Mouse (Mus musculus): ENCODE measurements at regions not wholly inside any gene's neighbourhood (a gene's known extent, or its start where the extent isn't known, plus 50 kb on each side); places are given as distances from the start of the nearest gene placed in this dataset.

DNA sequence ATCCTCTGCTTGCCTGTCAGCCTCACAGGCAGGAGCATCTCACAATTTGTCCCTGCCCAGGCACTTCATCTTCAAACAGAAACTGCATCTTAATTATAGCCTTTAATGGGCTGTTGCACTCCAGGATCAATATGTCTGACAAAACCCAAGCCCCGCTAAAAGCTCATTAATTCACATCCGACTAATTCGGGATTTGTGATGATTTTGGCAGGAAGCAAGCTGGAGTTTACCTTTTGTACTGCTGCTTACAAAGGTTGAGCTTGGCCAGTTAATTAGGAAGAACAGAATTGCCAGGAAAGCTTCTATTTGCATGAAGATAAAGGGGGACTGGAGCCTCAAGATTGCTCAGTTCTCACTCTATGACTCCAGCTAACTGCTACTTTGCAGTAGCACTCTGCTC is 596.6 kb upstream of the Sptlc3 start:
- Histone ChIP-seq H3K27me3 (ENCODE audit: control insufficient read depth, insufficient read depth, low read depth, low read length) (no peaks in the 10 kb centered on the region), H3K4me3 (ENCODE audit: low read length) (no peak overlapping the region), H3K27ac (ENCODE audit: low read length) (no peak overlapping the region), H3K9ac (ENCODE audit: low read length) (no peak overlapping the region), H3K36me3 (ENCODE audit: control insufficient read depth, insufficient read depth, low read length) (no peaks in the 10 kb centered on the region), H3K9me3 (ENCODE audit: control insufficient read depth, low read length) (no peaks in the 10 kb centered on the region), H3K4me2 (ENCODE audit: low read depth, low read length) (no peak overlapping the region), H3K4me1 (replicated peaks; ENCODE audit: control insufficient read depth, insufficient read depth, low read length) (no peaks in the 10 kb centered on the region)
- ATAC-seq (ENCODE audit: low read depth) = no peak
- WGBS = 39% methylated on average over 3 of the region's 3 CpGs

DNA sequence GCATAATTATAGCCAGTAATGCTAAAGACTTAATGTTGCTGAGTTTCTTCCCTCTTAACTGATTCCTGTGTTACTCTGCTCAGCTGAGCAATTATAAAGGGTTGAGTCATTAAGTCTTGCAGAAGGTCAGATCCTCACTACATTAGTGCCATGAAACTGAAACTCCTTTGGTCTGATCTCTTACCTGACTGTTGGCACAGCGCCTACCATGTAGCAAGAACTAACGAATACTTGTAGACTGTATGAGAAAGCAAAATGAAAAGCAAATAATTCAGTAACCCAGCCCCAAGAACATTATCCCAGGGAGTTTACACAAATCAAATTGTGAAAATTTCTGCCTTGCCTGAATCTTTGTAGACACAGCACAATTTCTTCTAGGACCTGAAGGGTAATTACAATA is 556.5 kb upstream of the Sptlc3 start:
- Histone ChIP-seq H3K4me3 (ENCODE audit: low read length) (no peak overlapping the region), H3K9me3 (ENCODE audit: control insufficient read depth, low read length) (no peaks in the 10 kb centered on the region), H3K36me3 (ENCODE audit: control insufficient read depth, insufficient read depth, low read length) (no peaks in the 10 kb centered on the region), H3K27ac (ENCODE audit: low read length) (no peak overlapping the region), H3K4me2 (ENCODE audit: low read depth, low read length) (no peak overlapping the region), H3K27me3 (ENCODE audit: control insufficient read depth, insufficient read depth, low read depth, low read length) (no peaks in the 10 kb centered on the region), H3K4me1 (replicated peaks; ENCODE audit: control insufficient read depth, insufficient read depth, low read length) (no peaks in the 10 kb centered on the region), H3K9ac (ENCODE audit: low read length) (no peak overlapping the region)
- 68% methylated on average over 2 of the region's 2 CpGs for WGBS
- ATAC-seq (ENCODE audit: low read depth) = no peak

GRCm38 (mm10) chr2:138939367-138939766 is 554.3 kb upstream of the Sptlc3 start:
- Histone ChIP-seq H3K27ac (ENCODE audit: low read length) (no peak overlapping the region), H3K36me3 (ENCODE audit: control insufficient read depth, insufficient read depth, low read length) (no peaks in the 10 kb centered on the region), H3K27me3 (ENCODE audit: control insufficient read depth, insufficient read depth, low read depth, low read length) (no peaks in the 10 kb centered on the region), H3K4me2 (ENCODE audit: low read depth, low read length) (no peak overlapping the region), H3K9me3 (ENCODE audit: control insufficient read depth, low read length) (no peaks in the 10 kb centered on the region), H3K4me1 (replicated peaks; ENCODE audit: control insufficient read depth, insufficient read depth, low read length) (no peaks in the 10 kb centered on the region), H3K9ac (ENCODE audit: low read length) (no peak overlapping the region), H3K4me3 (ENCODE audit: low read length) (no peak overlapping the region)
- no peak for ATAC-seq (ENCODE audit: low read depth)
- WGBS = 81% methylated on average over 2 of the region's 2 CpGs

DNA sequence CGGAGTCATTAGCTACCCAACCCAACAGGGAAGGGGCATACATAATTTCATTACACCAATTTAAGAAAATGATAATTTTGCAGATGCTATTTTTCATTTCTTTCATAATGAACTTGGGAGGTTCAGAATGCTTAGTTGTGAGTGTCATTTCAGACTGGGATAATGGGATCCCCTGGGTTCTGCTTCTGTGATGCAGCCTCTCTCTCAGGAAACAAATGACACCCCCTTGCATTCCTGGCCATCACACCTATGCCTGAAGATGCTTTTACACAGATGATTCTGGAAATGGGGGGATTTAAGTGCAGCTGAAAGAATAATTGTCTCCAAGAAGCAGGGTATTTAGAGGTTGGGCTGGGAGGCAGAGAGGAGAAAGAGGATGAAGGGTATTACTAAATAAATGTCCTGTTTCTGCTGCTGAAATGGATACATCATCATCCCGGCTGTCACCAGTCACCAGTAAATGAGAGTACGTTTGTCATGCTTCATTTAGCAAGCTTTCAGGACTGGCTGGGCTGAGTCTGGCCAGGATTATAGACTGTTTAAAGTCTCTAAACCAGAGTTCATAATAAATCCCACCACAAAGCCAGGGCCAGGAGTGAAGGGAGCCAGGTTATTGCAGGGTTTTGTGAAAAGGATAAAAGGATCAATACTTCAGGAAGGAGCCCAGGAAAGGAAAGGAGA is 527.5 kb upstream of the Sptlc3 start:
- no peak overlapping the region for H3K9ac ChIP-seq (ENCODE audit: low read length)
- no peaks in the 10 kb centered on the region for H3K9me3 ChIP-seq (ENCODE audit: control insufficient read depth, low read length)
- H3K4me1 ChIP-seq (replicated peaks; ENCODE audit: control insufficient read depth, insufficient read depth, low read length) = no peaks in the 10 kb centered on the region
- WGBS = 66% methylated on average over 3 of the region's 3 CpGs
- no peaks in the 10 kb centered on the region for H3K36me3 ChIP-seq (ENCODE audit: control insufficient read depth, insufficient read depth, low read length)
- H3K27ac ChIP-seq (ENCODE audit: low read length) = no peak overlapping the region
- H3K4me3 ChIP-seq (ENCODE audit: low read length) = no peak overlapping the region
- H3K4me2 ChIP-seq (ENCODE audit: low read depth, low read length) = no peak overlapping the region
- ATAC-seq (ENCODE audit: low read depth) = no peak
- H3K27me3 ChIP-seq (ENCODE audit: control insufficient read depth, insufficient read depth, low read depth, low read length) = no peaks in the 10 kb centered on the region

DNA sequence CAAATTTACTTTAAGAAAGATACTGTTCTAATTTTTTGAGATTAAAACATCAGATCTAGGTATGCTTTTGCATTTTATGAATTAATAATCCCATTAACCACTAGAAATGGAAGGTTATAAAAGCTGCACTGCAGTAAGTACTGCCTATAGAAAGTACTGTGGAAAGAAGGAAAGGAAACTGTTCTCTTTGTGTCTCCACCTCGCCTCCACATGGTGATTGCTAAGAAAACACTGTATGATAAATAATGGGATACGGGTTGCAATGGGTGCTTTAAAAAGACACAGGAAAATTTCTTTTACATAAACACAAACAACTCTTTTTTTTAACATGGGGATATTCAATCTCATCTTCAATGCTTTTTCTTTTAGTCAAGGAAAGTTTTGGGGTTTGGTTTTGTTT is 519.2 kb upstream of the Sptlc3 start:
- no peaks in the 10 kb centered on the region for H3K9me3 ChIP-seq (ENCODE audit: control insufficient read depth, low read length)
- H3K36me3 ChIP-seq (ENCODE audit: control insufficient read depth, insufficient read depth, low read length) = no peaks in the 10 kb centered on the region
- no peak overlapping the region for H3K9ac ChIP-seq (ENCODE audit: low read length)
- H3K4me1 ChIP-seq (replicated peaks; ENCODE audit: control insufficient read depth, insufficient read depth, low read length) = no peaks in the 10 kb centered on the region
- no peaks in the 10 kb centered on the region for H3K27me3 ChIP-seq (ENCODE audit: control insufficient read depth, insufficient read depth, low read depth, low read length)
- ATAC-seq (ENCODE audit: low read depth) = no peak
- 33% methylated on average over 2 of the region's 2 CpGs for WGBS
- H3K4me3 ChIP-seq (ENCODE audit: low read length) = no peak overlapping the region
- H3K4me2 ChIP-seq (ENCODE audit: low read depth, low read length) = no peak overlapping the region
- no peak overlapping the region for H3K27ac ChIP-seq (ENCODE audit: low read length)

GRCm38 (mm10) chr2:138990031-138990430 is 503.7 kb upstream of the Sptlc3 start:
- Histone ChIP-seq H3K4me3 (ENCODE audit: low read length) (no peak overlapping the region), H3K36me3 (ENCODE audit: control insufficient read depth, insufficient read depth, low read length) (no peaks in the 10 kb centered on the region), H3K27ac (ENCODE audit: low read length) (no peak overlapping the region), H3K9ac (ENCODE audit: low read length) (no peak overlapping the region), H3K4me2 (ENCODE audit: low read depth, low read length) (no peak overlapping the region), H3K4me1 (replicated peaks; ENCODE audit: control insufficient read depth, insufficient read depth, low read length) (no peaks in the 10 kb centered on the region), H3K9me3 (ENCODE audit: control insufficient read depth, low read length) (no peaks in the 10 kb centered on the region), H3K27me3 (ENCODE audit: control insufficient read depth, insufficient read depth, low read depth, low read length) (no peaks in the 10 kb centered on the region)
- WGBS = 14% methylated on average over 1 of the region's 1 CpGs
- no peak for ATAC-seq (ENCODE audit: low read depth)

DNA sequence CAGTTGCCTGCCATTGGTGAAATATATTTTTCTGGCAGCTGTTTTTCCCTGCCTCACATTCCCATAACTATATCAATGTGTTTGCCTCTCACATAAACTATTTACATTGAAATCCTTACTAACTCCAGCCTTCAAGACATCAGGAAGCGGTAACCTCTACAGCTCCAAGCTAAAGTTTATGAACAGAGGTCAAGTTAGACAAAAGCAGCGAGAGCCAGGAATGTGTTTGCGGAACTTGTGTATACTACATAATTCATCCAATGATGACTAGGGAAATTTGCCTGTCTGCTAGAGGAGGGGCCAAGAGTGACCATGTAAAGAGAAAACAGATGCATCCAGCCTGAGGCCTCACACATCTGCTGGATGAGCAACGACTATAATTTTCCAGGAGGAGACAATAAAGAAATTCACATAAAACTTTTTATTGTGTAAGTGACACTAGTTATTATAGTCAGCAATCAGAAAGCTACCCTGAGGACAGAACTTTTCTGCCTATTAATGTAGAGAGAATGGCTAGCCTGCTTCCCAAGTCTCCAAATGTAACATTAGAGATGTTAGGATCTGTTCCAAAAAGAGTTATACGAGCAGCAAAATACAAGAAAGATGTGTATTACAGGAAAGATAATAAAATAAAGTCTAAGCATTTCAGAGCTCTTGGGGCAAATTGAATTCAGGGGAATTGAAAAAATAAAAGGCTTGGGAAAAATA is 461.5 kb upstream of the Sptlc3 start:
- H3K27me3 ChIP-seq (ENCODE audit: control insufficient read depth, insufficient read depth, low read depth, low read length) = no peaks in the 10 kb centered on the region
- H3K9ac ChIP-seq (ENCODE audit: low read length) = no peak overlapping the region
- peak; percentile 95 for ATAC-seq (ENCODE audit: low read depth)
- H3K9me3 ChIP-seq (ENCODE audit: control insufficient read depth, low read length) = no peaks in the 10 kb centered on the region
- WGBS = 28% methylated on average over 5 of the region's 5 CpGs
- peaks cover 6% of the 10 kb centered on the region; the same call in 1 of the 2 replicates for H3K4me1 ChIP-seq (replicated peaks; ENCODE audit: control insufficient read depth, insufficient read depth, low read length)
- H3K4me2 ChIP-seq (ENCODE audit: low read depth, low read length) = no peak overlapping the region
- no peak overlapping the region for H3K4me3 ChIP-seq (ENCODE audit: low read length)
- H3K27ac ChIP-seq (ENCODE audit: low read length) = peak overlapping the region; percentile 67
- no peaks in the 10 kb centered on the region for H3K36me3 ChIP-seq (ENCODE audit: control insufficient read depth, insufficient read depth, low read length)

GRCm38 (mm10) chr2:139034800-139035199 is 458.9 kb upstream of the Sptlc3 start:
- no peak overlapping the region for H3K9ac ChIP-seq (ENCODE audit: low read length)
- ATAC-seq (ENCODE audit: low read depth) = peak; percentile 53; the same call in 1 of the 2 replicates
- no peak overlapping the region for H3K4me2 ChIP-seq (ENCODE audit: low read depth, low read length)
- no peak overlapping the region for H3K4me3 ChIP-seq (ENCODE audit: low read length)
- no peaks in the 10 kb centered on the region for H3K9me3 ChIP-seq (ENCODE audit: control insufficient read depth, low read length)
- H3K4me1 ChIP-seq (replicated peaks; ENCODE audit: control insufficient read depth, insufficient read depth, low read length) = peaks cover 6% of the 10 kb centered on the region; the same call in 1 of the 2 replicates
- no peaks in the 10 kb centered on the region for H3K36me3 ChIP-seq (ENCODE audit: control insufficient read depth, insufficient read depth, low read length)
- 32% methylated on average over 3 of the region's 3 CpGs for WGBS
- no peaks in the 10 kb centered on the region for H3K27me3 ChIP-seq (ENCODE audit: control insufficient read depth, insufficient read depth, low read depth, low read length)
- H3K27ac ChIP-seq (ENCODE audit: low read length) = no peak overlapping the region

GRCm38 (mm10) chr2:139041671-139042273 is 451.9 kb upstream of the Sptlc3 start:
- Histone ChIP-seq H3K4me3 (ENCODE audit: low read length) (no peak overlapping the region), H3K4me1 (replicated peaks; ENCODE audit: control insufficient read depth, insufficient read depth, low read length) (0 out of 2 replicates have a peak, but pooled peaks cover 6% of the 10 kb centered on the region), H3K27me3 (ENCODE audit: control insufficient read depth, insufficient read depth, low read depth, low read length) (no peaks in the 10 kb centered on the region), H3K27ac (ENCODE audit: low read length) (peak overlapping the region; percentile 36), H3K4me2 (ENCODE audit: low read depth, low read length) (no peak overlapping the region), H3K9ac (ENCODE audit: low read length) (no peak overlapping the region), H3K36me3 (ENCODE audit: control insufficient read depth, insufficient read depth, low read length) (no peaks in the 10 kb centered on the region), H3K9me3 (ENCODE audit: control insufficient read depth, low read length) (no peaks in the 10 kb centered on the region)
- 33% methylated on average over 3 of the region's 3 CpGs for WGBS
- peak; percentile 83 for ATAC-seq (ENCODE audit: low read depth)
